Mouse (Mus musculus) adrenal gland, adult 18-20 months (tissue): ENCODE data around the gene Eif1. TPM values are rescaled to one million over a fixed set of nuclear protein-coding genes. Genes with fewer than 3 reads are reported as not detected.
"Not testable (repeated sequence)": the region's sequence is repeated elsewhere in the genome, so short reads cannot be mapped to it uniquely, and the experiment has no call there.

Experiments
- DNase-seq, 2 experiments: peaks; one replicate each; pipeline ENCODE4 v3.0.0; 2021 to 2022; ENCODE audit warnings: low spot score in 2 of 2
- total RNA-seq, 2 experiments: library from RNA; stranded (reverse); gene quantifications; 1 replicate in 1 of 2; 2 replicates in 1 of 2; pipeline ENCODE4 v1.2.3; 2021

Gene Eif1
- total RNA-seq, 2 experiments from 2014 or later = 1,436 to 1,462 TPM

DNA sequence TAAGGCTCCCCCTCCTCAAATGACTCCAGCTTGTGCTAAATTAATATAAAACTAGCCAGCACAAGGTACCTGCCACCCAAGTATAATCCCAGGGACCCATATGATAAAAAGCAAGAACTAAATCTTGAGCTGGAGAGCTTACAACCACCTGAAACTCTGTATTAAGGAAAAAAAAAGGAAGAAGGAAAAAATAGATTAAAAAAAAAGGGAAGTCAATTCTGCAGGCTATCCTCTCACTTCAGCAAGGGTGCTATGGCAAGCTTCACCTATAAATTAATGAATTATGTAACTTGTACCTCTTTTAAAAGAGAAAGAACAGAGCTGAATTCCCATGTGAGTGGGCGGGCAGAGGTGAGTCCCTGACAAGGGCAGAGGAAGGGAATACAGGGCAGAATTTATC, 8.0 kb upstream of the Eif1 start:
- DNase-seq = no peak

DNA sequence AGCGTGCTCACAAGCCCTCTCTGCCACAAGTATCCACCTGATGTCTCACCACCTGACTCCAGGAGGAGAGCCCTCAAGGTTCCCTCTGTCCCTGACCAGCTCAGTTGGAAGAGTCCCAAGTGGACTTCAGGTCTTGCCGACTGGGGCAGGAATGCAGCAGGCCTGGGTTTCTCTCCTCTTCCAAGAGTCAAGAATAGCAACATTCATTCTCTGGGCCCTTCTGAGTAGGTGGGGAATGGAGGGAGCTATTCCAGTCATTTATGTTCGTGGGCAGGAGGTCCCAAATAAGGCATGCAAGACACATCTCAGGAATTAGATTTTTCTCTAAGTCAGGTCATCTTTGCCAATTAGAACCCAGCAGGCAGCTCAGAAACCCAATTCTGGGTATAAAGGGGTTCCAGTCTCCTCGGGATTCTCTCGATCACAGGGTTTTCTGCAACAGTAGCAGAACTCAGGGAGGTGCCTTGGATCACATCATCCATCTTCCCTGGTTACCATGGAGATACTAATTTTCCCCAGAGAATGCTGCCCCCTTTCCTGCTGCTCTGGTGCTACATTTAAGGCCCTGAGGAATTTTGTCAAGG, 7.5 kb upstream of the Eif1 start:
- DNase-seq = no peak

DNA sequence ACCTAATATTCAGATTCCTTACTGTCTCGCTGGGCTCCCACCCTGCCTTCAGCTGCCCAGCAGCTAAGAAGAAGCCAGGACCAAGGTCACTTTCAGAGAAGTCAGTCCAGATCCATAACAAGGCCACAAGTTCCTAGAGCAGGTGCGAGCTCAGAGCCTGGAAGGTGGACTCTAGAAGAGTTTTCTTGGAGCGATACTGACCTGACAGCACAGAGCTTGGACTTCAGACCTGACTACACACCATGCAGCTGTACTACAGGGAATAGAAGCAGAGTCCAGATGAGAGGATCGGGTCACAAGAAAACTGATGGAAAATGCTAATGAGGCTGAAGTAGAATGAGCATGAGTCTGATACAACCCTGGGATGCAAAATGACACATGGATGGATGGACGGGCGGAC, 6.3 kb upstream of the Eif1 start:
- DNase-seq = no peak

DNA sequence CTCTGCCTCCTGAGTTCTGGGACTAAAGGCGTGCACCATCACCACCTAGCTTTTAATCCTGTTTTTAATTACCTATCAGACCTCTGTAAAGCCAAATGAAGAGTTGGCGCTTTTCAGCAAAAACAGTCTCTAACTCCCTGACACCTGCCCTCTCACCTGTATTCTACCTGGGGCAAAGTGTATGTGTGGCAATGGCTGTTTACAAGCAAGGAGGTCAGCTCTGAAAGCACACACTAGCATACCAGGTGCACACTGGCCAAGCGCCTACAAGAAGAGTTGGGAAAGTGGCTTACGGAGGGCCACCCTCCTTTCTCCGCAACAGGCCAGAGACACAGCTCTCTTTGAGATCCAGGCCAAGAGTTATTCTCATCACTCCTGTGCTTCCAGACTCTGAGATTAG, 4.2 kb upstream of the Eif1 start:
- no peak for DNase-seq

DNA sequence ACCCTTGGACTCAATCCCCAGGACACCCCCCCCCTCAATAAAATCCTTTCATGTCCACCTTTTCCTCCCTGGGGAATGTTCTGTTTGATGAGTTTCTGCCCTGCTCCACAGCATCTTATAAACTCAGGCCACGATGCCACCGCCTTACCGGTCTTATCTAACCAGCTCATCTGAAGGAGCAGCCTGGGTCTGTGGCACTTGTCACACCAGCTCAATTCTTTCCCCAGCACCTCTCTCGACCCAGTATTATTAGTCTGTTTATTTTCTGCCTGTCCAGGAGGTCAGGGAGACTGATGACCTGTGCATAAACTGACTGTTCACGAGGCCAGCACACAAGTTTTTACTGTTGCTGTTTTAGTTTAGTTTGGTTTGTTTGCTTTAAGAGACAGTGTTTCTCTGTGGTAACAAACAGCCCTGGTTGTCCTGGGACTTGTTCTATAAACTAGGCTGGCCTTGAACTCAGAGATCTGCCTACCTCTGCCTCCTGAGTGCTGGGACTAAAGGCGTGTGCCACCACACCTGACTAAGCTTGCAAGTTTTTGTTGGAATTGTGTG, 1.8 kb upstream of the Eif1 start:
- DNase-seq = no peak

DNA sequence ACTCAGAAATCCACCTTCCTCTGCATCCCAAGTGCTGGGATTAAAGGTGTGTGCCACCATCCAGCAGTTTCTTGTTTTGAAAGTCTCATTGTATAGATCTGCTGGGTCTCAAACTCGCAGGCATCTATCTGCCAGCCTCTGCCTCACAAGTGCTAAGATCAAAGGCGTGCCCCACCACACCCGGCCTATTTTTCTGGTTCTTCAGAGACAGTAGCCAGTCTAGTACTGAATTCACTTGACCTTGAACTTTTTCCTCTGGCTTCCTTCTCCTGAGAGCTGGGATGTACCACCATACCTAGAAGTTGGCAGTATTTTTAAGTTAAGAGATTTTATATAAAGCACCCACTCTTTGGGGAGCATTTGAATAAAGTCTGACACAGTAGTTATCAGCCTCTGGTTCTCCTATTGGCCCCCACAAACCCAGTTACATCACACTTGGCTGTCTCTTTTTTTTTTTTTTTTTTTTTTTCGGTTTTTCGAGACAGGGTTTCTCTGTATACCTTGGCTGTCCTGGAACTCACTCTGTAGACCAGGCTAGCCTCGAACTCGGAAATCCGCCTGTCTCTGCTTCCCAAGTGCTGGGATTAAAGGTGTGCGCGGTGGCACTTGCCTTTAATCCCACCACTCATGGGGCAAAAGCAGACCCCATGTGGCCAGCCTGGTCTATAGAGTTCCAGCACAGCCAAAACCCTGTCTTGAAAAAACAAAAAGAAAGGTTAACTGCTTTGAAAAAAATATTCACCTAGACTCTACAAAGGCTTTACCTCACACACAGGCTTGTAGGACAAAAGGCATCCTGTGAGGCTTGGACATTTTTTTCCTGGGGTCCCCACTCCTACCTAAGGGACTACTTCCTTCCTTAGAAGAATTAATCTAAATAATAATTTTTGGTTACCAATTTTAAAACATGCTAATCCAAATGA, 895 bp upstream of the Eif1 start:
- DNase-seq = no peak

DNA sequence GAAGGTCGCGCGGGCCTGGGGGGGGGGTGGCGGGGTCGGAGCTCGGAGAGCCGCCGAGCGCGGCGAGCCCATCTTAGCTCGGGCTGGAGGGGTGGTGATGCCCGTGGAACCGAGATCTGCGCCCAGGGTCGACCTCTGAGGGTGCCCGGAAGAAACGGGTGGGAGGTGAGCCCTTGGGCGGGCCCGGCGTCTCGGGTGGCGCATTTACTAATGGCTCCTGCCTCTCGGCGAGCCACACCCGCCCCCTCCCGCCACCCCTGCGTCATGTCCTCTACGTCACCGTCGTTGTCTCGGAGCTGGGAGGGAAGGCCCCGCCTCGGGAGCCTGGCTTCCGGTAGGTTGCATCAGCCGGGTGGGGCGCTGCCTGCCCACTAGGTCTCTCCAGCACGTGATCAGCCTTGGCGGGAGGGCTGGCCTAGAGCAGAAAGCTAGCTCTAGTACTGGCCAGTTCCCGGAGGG, 516 bp downstream of the Eif1 start:
- peak; percentile 89 to 90 for DNase-seq

DNA sequence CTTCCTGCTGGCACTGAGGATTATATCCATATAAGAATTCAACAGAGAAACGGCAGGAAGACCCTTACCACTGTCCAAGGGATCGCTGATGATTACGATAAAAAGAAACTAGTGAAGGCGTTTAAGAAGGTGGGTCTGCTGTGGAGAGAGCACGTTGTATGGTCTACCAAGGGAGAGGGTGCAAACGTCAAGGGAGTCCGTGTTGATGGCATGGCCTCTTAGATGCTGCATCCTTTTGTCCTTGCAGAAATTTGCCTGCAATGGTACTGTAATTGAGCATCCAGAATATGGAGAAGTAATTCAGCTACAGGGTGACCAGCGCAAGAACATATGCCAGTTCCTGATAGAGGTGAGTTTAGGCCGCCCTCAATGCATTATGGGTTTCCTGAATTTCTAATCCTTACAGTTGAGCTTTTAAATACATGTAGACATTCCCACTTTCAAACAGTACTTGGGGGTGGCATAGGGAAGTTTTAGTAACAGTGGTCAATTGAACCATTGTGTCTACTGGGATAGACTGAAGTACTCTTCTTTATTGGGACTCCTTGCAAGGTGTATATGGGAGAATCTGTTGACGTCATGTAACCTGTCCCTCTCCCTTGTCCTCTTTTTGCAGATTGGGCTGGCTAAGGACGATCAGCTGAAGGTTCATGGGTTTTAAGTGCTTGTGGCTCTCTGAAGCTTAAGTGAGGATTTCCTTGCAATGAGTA, 1.2 kb downstream of the Eif1 start:
- DNase-seq = not testable (repeated sequence)

DNA sequence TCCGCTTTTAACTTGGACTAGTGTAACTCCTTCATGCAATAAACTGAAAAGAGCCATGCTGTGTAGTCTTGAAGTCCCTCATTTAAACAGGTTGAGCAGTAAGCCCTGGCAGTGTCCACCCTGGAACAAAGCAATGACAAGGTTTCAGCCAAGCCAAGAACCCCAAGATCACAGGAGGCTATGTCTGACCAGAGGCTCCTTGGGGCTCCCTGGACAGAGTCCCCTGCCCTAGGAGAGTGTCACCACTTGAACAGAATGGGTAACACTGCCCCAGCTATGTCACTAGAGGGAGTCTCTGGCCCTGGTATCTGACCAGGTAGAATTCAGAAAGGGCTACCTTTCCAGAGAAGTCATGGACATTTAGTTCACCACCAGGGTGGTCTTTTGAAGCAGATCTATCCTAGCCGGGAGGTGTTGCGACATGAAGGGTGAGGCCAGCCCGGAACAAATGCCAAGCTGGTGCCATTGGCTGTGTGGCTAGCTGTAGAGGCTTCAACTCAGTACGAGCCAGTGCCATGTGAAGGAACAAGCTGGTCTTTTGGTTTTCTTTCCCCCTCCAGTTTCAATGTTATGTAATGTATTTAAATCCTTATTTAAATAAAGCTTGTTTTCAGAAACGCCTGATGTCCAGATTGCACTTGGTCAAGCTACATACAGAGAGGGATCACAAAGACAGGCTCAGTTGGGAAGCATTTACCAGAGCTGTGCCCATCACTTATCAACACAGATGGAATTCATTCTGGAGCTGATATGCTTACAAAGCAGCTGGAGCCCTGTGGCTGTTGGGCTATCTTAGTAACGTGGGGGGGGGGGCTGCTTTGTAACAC, 2.0 kb downstream of the Eif1 start:
- not testable (repeated sequence) for DNase-seq

DNA sequence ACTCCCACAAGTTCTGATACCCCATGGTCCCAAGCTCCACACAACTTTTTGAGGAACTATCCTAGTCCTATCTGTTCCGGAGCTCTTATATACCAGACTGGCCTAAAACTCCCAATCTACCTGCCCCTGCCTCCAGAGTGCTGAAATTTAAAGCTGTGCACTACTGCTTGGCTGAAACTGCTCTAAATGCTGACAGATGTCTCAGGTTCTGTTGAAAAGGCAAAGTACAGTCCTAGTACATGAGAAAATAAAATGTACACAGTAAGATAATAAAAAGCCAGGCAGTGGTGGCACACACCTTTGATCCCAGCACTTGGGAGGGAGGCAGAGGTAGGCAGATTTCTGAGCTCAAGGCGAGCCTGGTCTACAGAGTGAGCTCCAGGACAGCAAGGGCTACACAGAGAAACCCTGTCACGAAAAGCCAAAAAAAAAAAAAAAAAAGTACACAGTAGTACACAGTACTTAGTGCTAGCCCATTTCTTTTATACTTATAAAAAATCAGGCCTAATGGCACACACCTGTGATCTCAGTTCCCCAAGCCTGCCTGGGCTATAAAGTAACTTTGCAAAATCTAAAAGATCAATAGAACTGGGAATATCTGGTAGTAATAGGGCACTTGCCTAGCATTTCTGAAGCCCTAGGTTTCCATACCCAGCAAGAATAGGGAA, 3.0 kb downstream of the Eif1 start:
- no peak for DNase-seq

DNA sequence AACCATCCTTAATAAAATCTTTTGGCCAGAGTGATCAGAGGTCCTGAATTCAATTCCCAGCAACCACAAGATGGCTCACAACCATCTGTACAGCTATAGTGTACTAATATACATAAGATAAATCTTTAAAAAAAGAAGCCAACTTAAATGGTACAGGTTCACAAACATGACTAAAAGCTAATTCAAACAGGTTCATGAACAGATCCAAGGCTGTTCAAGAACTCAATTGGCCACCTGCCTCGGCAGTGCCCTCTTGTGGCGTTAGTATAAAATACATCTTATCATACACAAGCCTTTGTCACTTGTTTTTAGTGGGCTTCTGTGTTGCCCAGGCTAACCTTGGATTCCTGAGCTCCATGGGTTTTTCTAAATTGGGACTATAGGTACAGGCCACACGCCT, 3.9 kb downstream of the Eif1 start:
- peak; percentile 57 to 58 for DNase-seq

DNA sequence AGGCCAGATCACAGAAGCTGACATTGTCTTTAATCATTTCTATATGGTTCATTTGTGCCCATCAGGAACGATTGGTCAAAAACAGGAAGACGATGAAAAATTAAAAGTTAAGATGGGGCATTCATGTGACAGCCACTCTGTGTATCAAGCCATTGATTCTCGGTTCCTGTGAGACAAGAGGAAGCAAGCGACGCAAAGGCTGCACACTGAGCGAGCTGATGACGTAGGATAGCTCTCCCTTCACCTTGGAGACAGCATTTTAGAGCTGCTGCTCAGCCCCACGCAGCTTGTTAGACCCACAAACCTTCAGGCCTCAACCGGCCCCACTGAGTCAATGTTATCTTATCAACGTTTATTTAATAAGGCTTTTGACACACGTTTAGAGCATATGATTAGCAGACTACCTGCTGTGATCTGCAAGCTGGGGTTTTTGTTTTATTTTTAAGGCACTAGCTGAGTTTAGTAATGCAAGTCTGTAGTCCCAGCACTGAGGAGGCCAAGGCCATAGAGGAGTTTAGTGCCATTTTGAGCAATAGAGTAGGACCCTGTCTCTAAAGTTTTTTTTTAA, 5.5 kb downstream of the Eif1 start:
- no peak for DNase-seq

DNA sequence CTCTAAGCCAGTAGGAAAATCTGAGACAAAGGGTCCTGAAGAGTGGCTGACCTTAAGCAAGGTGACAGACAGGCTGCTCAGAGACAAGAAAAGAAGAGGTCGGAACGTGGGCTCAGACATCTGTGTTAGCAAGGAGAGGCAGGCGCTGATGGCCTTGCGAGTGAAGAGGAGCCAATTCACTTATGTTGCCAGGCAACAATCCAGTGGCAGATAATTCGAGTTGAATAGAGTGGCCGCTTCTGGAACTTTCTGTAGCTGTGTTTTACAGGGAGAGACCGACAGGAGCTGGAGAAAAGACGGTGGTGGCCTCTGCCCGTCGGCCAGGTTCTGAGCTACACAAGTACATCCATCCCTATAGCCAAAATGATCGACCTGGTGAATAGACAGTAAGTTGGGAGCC, 7.6 kb downstream of the Eif1 start:
- DNase-seq = no peak

DNA sequence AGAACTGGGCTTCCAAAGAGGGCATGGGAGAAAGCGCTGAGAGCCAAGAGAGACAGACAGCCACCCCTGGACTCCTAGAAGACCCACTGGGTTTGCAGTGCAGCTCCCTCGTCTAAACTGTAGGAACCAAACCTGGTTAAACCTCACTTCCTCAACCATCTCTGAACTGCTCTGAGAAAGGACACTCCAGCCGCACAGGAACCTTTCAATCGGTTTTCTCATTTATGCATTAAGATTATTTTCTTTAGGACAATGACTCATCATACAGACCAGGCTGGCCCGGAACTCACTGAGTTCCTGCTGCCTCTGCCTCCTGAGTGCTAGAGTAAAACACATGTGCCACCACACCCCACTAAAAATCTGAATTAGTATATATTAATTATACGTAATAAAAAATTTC, 8.1 kb downstream of the Eif1 start:
- DNase-seq = no peak

DNA sequence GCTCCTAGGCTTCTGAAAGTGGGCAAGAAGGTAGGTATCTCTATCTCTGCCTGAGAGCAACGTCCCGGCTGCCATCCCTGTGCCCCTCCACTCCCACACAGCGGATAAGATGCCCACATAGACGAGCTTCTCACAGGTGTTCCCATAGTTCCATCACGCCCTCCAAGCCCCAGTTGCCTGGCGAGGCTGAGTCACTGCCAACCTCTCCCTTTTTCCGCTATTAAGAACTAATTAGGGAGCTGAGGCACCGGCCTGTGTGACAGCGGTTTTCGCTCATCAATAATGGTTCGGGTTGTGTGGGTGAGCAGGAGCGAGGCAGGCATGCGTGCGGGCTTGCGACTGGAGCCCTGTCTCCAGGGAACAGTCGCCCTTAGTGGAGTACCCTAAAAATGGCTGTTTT, 10.6 kb downstream of the Eif1 start:
- no peak for DNase-seq

DNA sequence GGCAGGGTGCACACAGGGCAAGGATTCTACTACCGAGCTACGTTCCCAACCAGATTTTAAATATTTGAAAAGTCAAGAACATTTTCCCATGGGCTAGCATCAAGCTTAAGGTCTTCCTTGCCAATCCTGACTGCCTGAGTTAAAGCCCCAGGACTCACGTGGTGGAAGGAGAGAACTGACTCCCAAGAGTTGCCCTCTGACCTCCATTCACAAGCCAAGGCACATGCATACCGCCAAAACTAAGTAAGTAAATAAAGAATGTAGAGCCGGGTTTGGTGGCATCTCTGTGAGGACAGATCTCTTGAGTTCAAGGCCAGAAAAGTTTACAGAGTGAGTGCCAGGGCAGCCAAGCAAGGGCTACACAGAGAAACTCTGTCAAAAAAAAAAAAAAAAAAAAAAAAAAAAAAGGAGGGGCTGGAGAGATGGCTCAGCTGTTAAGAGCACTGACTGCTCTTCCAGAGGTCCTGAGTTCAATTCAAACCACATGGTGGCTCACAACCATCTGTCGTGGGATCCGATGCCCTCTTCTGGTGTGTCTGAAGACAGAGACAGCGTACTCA, 11.2 kb downstream of the Eif1 start:
- DNase-seq = not testable (repeated sequence)

DNA sequence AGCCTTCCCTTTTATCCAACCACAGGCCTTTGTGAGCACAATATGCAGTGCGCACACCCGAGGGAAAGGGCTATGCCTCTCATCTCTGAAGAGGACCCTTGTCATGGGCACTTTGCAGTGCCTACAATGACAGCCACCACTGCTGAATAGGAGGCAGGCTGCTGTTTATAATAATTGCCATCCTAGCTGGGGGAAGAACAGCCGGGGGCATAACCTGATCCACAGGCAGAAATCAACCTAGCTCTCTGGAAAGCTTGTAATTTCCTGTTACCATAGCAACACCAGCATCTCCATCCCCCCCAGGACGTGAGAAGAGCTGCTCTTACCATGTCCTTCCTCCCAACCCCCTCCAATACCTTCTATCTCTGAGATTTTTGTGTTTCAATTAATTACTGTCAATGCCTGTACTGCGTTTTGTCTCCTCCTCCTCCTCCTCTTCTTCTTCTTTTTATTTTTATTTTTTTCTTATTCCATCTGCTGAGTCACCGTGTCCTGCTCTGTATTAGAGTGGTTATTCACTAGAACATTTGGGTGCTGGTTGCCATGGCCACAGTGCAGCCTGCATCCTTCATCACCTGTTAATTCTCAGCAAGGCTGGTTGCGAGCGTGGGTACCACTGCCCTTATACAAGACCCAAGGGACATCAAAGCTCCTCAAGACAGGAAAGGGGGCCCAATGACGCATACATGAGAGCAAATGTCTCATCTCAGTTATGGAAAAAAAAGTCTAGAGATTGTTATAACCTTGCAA, 13.3 kb downstream of the Eif1 start:
- no peak for DNase-seq

DNA sequence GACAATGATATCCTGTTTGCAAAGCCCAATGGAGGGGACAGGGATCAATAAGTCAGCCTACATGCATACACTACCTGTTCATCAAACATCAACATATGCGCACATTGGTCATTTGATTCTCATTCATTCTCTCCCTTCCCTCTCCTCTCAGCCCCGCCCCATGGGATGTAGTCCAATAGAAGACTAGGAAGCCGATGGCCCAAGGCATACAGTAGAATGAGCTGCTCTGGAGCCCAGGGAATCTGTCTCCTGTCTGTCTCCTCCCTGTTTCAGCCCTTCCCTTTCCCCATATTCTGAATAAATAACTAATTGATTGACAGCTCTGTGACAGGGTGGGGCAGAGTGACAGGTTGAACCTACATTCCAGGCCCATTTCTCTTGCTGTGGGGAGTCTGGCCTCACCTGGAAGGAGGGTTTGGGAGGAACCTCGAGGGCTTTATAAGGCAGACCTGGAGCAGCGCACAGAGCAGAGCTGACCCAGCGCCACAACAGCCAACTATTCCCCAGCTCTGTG, 14.3 kb downstream of the Eif1 start, which contains the start of gene Gast:
TSS of gene Gast (plus strand) at position 464 of the 514 bp plus-strand sequence.
- DNase-seq = no peak
